Mouse (Mus musculus) spleen, adult 2 months (tissue): ENCODE data around the gene Dusp10. TPM values are rescaled to one million over a fixed set of nuclear protein-coding genes. Genes with fewer than 3 reads are reported as not detected.

Experiments
- DNase-seq, 2 experiments: peaks; one replicate each; pipeline versions ENCODE4 v3.0.0 to v3.0.0-alpha.2; 2012 to 2021; ENCODE audit warnings: low spot score in 2 of 2, low read depth in 1 of 2
- H3K27ac ChIP-seq: fragments of 200-500 bp; 2 replicates; pipeline ENCODE4 v1.5.1; 2012; ENCODE audit warnings: low read length, inconsistent platforms; ENCODE audit not compliant: insufficient read depth
- H3K27me3 ChIP-seq: fragments of 200-500 bp; 2 replicates; pipeline ENCODE4 v1.6.1; 2012; ENCODE audit warnings: mild to moderate bottlenecking, moderate library complexity, low read length, inconsistent platforms; ENCODE audit not compliant: control insufficient read depth, insufficient read depth
- H3K36me3 ChIP-seq: fragments of 200-500 bp; 2 replicates; pipeline ENCODE4 v1.6.1; 2012; ENCODE audit warnings: mild to moderate bottlenecking, low read length, inconsistent platforms; ENCODE audit not compliant: control insufficient read depth, insufficient read depth
- H3K4me1 ChIP-seq: fragments of 200-500 bp; 2 replicates; pipeline ENCODE4 v1.6.1; 2011; ENCODE audit warnings: inconsistent platforms; ENCODE audit not compliant: control insufficient read depth, insufficient read depth, insufficient read length
- H3K4me3 ChIP-seq: fragments of 200-500 bp; 2 replicates; pipeline ENCODE4 v1.5.1; 2011; ENCODE audit warnings: mild to moderate bottlenecking, inconsistent platforms; ENCODE audit not compliant: insufficient read depth, insufficient read length; ENCODE audit errors: extremely low read depth
- CTCF ChIP-seq: fragments of 200-500 bp; IDR thresholded peaks from 2 replicates; pipeline ENCODE4 v1.5.1; 2011; ENCODE audit warnings: mild to moderate bottlenecking, inconsistent platforms; ENCODE audit not compliant: insufficient read depth, insufficient read length, insufficient replicate concordance; ENCODE audit errors: extremely low read depth
- POLR2A ChIP-seq: fragments of 200-500 bp; IDR thresholded peaks from 2 replicates; pipeline ENCODE4 v1.6.1; 2011; ENCODE audit warnings: low read depth, low read length, inconsistent platforms
- WGBS: fragments of 180-500 bp; shearing (Covaris S2); methylation state at CpG from one replicate; pipeline ENCODE4 v1.1.7; 2018; 5-methylcytosine and 5-hydroxymethylcytosine counted together
- polyA plus RNA-seq: library from polyadenylated mRNA; depleted of rRNA; stranded (reverse); fragments of >200 nt; gene quantifications from 2 replicates; pipeline ENCODE4 v1.2.3, GENCODE M21; 2012; rRNA removed

Dusp10 gene
- polyA plus RNA-seq, 1 experiment: 23.4 TPM

- H3K36me3 ChIP-seq: no peaks in the 10 kb centered on the region
- no peak for TF ChIP-seq POLR2A
- no peak for TF ChIP-seq CTCF
- WGBS: 83% methylated on average over 1 of the region's 1 CpGs
- H3K27ac ChIP-seq: no peak overlapping the region
- DNase-seq: no peak
- H3K4me1 ChIP-seq: no peaks in the 10 kb centered on the region
- no peaks in the 10 kb centered on the region for H3K27me3 ChIP-seq
- H3K4me3 ChIP-seq: no peak overlapping the region
These were observed 95.2 kb downstream of the Dusp10 start for GRCm38 (mm10) chr1:184108254-184108653.

DNA sequence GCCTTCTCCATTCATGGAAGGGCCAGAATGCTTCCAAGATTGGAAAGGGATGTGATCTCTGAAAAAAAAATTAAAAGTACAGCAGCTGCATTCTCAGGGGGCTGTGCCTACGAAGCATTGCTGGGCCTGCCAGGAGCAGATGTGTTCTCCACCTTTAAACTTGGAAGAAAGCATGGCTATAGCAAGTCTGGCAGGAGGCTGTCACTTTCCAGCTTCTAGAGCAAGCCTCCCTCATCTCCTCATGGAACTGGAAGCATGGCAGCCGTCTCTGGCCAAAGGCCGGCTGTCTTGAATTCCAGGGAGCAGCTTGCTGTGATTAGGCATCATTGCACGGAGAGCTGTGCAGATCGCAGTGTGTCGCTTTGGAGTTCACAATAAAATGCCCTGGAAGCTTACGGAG lies 104.5 kb downstream of the Dusp10 start:
- TF ChIP-seq POLR2A: no peak
- no peak for TF ChIP-seq CTCF
- no peaks in the 10 kb centered on the region for H3K27me3 ChIP-seq
- no peak for DNase-seq
- WGBS: 83% methylated on average over 7 of the region's 7 CpGs
- no peaks in the 10 kb centered on the region for H3K36me3 ChIP-seq
- H3K4me3 ChIP-seq: no peak overlapping the region
- peaks cover 3% of the 10 kb centered on the region; the same call in 1 of the 2 replicates for H3K4me1 ChIP-seq
- no peak overlapping the region for H3K27ac ChIP-seq

DNA sequence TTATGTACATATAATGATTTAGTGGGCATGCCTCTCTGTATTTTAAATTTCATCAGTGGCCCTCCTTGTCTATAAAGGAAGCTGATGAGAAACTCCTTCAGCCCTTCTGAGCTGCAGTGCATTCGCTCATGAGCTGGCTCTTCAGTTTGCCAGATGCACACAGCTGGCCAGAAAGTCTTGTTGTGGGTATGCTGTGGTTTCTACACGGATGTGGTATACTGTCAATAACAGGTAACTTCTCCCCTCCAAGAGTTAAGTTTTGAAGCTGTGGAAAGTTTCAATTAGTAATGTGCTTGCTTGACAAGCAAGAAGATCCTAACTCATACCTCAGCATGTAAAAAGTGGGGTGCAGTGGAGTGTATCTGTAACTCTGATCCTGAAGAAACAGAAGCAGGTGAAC lies 104.9 kb downstream of the Dusp10 start:
- no peak for TF ChIP-seq POLR2A
- TF ChIP-seq CTCF: no peak
- Histone ChIP-seq H3K4me3 (no peak overlapping the region), H3K27me3 (no peaks in the 10 kb centered on the region), H3K36me3 (no peaks in the 10 kb centered on the region), H3K27ac (no peak overlapping the region), H3K4me1 (peaks cover 3% of the 10 kb centered on the region; the same call in 1 of the 2 replicates)
- DNase-seq: peak in 1 of 2 experiments; percentile 54
- 19% methylated on average over 2 of the region's 2 CpGs for WGBS

DNA sequence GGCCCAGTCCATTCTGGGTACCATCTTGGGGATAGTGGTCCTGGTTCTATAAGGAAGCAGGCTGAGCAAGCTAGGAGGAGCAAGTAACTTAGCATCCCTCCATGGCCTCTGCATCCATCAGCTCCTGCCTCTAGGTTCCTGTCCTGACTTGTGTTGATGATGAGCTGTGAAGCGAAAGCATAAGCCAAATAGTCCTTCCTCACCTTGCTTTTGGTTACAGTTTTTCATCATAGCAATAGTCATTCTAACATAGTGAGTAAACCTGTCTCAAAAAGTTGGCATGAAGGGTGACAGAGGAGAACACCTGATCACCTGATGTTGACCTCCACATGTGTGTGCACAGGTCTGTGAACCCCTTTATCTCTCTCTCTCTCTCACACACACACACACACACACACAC lies 105.5 kb downstream of the Dusp10 start:
- Histone ChIP-seq H3K4me1 (peaks cover 3% of the 10 kb centered on the region; the same call in 1 of the 2 replicates), H3K27me3 (no peaks in the 10 kb centered on the region), H3K4me3 (no peak overlapping the region), H3K36me3 (no peaks in the 10 kb centered on the region), H3K27ac (no peak overlapping the region)
- 76% methylated on average over 1 of the region's 1 CpGs for whole genome bisulfite sequencing
- DNase-seq: no peak
- no peak for TF ChIP-seq POLR2A
- TF ChIP-seq CTCF: no peak

Other genes starting within 250 kb of the Dusp10 start
- 1.8 and 3.3 TPM in 2 replicates for gene 1700056E22Rik, start 21.0 kb downstream of the Dusp10 start, polyA plus RNA-seq